Mouse (Mus musculus) 3T3-L1 (cell line): Measurements from ENCODE around the gene Scn5a.

Source experiments
- DNase-seq: peaks from one replicate; pipeline ENCODE4 v3.0.0-alpha.2; 2015; ENCODE audit warnings: low read depth, low spot score

Gene Scn5a

GRCm38 (mm10) chr9:119465056-119465455 lies 113.8 kb downstream of the Scn5a start:
- no peak for DNase-seq

- peak; percentile 76 for DNase-seq
These were observed 118.4 kb downstream of the Scn5a start for GRCm38 (mm10) chr9:119460410-119460809.

- no peak for DNase-seq
These were observed 121.7 kb downstream of the Scn5a start for GRCm38 (mm10) chr9:119457122-119457521.

- DNase-seq, result no peak
These were observed 122.8 kb downstream of the Scn5a start for GRCm38 (mm10) chr9:119455967-119456366.

GRCm38 (mm10) chr9:119445737-119446136 lies 133.1 kb downstream of the Scn5a start:
- peak; percentile 36 for DNase-seq

GRCm38 (mm10) chr9:119444738-119445429 lies 133.9 kb downstream of the Scn5a start, which contains the start of gene Exog:
Gene Exog (plus strand): TSS chr9:119444943.
- DNase-seq, result peak; percentile 95

- no peak for DNase-seq
These were observed 140.3 kb downstream of the Scn5a start for GRCm38 (mm10) chr9:119438498-119439000.

- no peak for DNase-seq
These were observed 140.8 kb downstream of the Scn5a start for GRCm38 (mm10) chr9:119438065-119438464.

- DNase-seq, result no peak
These were observed 143.0 kb downstream of the Scn5a start for GRCm38 (mm10) chr9:119435855-119436254.
